Mouse (Mus musculus): ENCODE measurements around the gene Slc12a6. TPM values are rescaled to one million over a fixed set of nuclear protein-coding genes. Genes with fewer than 3 reads are reported as not detected.
A peak's percentile ranks its signal among the peaks of the same experiment; 100 is the strongest.
"Not testable (repeated sequence)": the region's sequence is repeated elsewhere in the genome, so short reads cannot be mapped to it uniquely, and the experiment has no call there.

The Slc12a6 gene
- polyA plus RNA-seq, 1 experiment from 2014 or later, result 16.5 TPM

- Histone ChIP-seq H3K27me3 (replicated peaks; ENCODE audit: control insufficient read depth, insufficient read depth, low read length) (no peaks in the 10 kb centered on the region), H3K4me1 (ENCODE audit: control insufficient read depth, insufficient read depth, low read length) (peaks cover 17% of the 10 kb centered on the region), H3K27ac (replicated peaks; ENCODE audit: low read depth, low read length) (no peak overlapping the region), H3K4me2 (ENCODE audit: low read depth, low read length) (peak overlapping the region; percentile 65), H3K9ac (ENCODE audit: low read depth, low read length) (no peak overlapping the region), H3K4me3 (ENCODE audit: low read depth, low read length) (peak overlapping the region; percentile 81), H3K9me3 (ENCODE audit: control insufficient read depth, low read length) (no peaks in the 10 kb centered on the region), H3K36me3 (ENCODE audit: control insufficient read depth, insufficient read depth, low read length) (0 out of 2 replicates have a peak, but pooled peaks cover 3% of the 10 kb centered on the region)
- ATAC-seq (ENCODE audit: low read depth) (no peak), DNase-seq (ENCODE audit: low spot score) (no peak)
- WGBS, result 73% methylated on average over 8 of the region's 8 CpGs
These were observed 2.1 kb downstream of the Slc12a6 start for GRCm38 (mm10) chr2:112267547-112268269.

GRCm38 (mm10) chr2:112270011-112270410 is 4.4 kb downstream of the Slc12a6 start:
- no peak overlapping the region for H3K4me2 ChIP-seq (ENCODE audit: low read depth, low read length)
- no peaks in the 10 kb centered on the region for H3K36me3 ChIP-seq (ENCODE audit: control insufficient read depth, insufficient read depth, low read length)
- no peak overlapping the region for H3K4me3 ChIP-seq (ENCODE audit: low read depth, low read length)
- H3K27me3 ChIP-seq (replicated peaks; ENCODE audit: control insufficient read depth, insufficient read depth, low read length), result no peaks in the 10 kb centered on the region
- no peak overlapping the region for H3K9ac ChIP-seq (ENCODE audit: low read depth, low read length)
- H3K27ac ChIP-seq (replicated peaks; ENCODE audit: low read depth, low read length), result no peak overlapping the region
- DNase-seq (ENCODE audit: low spot score), result no peak
- ATAC-seq (ENCODE audit: low read depth), result no peak
- peaks cover 13% of the 10 kb centered on the region for H3K4me1 ChIP-seq (ENCODE audit: control insufficient read depth, insufficient read depth, low read length)
- H3K9me3 ChIP-seq (ENCODE audit: control insufficient read depth, low read length), result no peaks in the 10 kb centered on the region
- WGBS, result 98% methylated on average over 2 of the region's 2 CpGs

DNA sequence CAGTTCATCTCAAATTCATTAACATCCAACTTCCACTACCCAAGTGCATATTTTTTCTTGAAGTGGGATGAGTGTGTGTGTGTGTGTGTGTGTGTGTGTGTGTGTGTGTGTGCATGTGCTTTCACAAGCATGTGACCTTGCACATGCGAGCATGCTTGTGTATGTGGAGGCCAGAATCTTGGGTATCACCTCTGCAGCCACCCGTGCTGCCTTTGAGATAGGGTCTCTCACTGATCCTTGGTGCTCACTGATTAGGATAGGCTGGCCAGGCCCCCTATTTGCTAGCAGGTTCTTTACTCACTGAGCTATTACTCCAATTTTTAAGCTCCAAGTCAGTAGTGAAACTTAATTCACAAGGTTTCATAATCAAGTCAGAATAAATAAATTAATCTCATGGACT is 7.3 kb downstream of the Slc12a6 start:
- ATAC-seq (ENCODE audit: low read depth), result no peak
- no peak for DNase-seq (ENCODE audit: low spot score)
- H3K9me3 ChIP-seq (ENCODE audit: control insufficient read depth, low read length), result no peaks in the 10 kb centered on the region
- WGBS, result 98% methylated on average over 2 of the region's 2 CpGs
- no peak overlapping the region for H3K27ac ChIP-seq (replicated peaks; ENCODE audit: low read depth, low read length)
- H3K4me3 ChIP-seq (ENCODE audit: low read depth, low read length), result no peak overlapping the region
- H3K4me2 ChIP-seq (ENCODE audit: low read depth, low read length), result no peak overlapping the region
- H3K4me1 ChIP-seq (ENCODE audit: control insufficient read depth, insufficient read depth, low read length), result peaks cover under 1% of the 10 kb centered on the region; the same call in 1 of the 2 replicates
- no peak overlapping the region for H3K9ac ChIP-seq (ENCODE audit: low read depth, low read length)
- no peaks in the 10 kb centered on the region for H3K27me3 ChIP-seq (replicated peaks; ENCODE audit: control insufficient read depth, insufficient read depth, low read length)
- no peaks in the 10 kb centered on the region for H3K36me3 ChIP-seq (ENCODE audit: control insufficient read depth, insufficient read depth, low read length)

GRCm38 (mm10) chr2:112273474-112273873 is 7.8 kb downstream of the Slc12a6 start:
- DNase-seq (ENCODE audit: low spot score), result no peak
- H3K9me3 ChIP-seq (ENCODE audit: control insufficient read depth, low read length), result no peaks in the 10 kb centered on the region
- WGBS, result 92% methylated on average over 6 of the region's 6 CpGs
- no peaks in the 10 kb centered on the region for H3K27me3 ChIP-seq (replicated peaks; ENCODE audit: control insufficient read depth, insufficient read depth, low read length)
- no peaks in the 10 kb centered on the region for H3K36me3 ChIP-seq (ENCODE audit: control insufficient read depth, insufficient read depth, low read length)
- no peak overlapping the region for H3K9ac ChIP-seq (ENCODE audit: low read depth, low read length)
- H3K4me3 ChIP-seq (ENCODE audit: low read depth, low read length), result no peak overlapping the region
- ATAC-seq (ENCODE audit: low read depth), result no peak
- no peak overlapping the region for H3K27ac ChIP-seq (replicated peaks; ENCODE audit: low read depth, low read length)
- no peaks in the 10 kb centered on the region for H3K4me1 ChIP-seq (ENCODE audit: control insufficient read depth, insufficient read depth, low read length)
- no peak overlapping the region for H3K4me2 ChIP-seq (ENCODE audit: low read depth, low read length)

DNA sequence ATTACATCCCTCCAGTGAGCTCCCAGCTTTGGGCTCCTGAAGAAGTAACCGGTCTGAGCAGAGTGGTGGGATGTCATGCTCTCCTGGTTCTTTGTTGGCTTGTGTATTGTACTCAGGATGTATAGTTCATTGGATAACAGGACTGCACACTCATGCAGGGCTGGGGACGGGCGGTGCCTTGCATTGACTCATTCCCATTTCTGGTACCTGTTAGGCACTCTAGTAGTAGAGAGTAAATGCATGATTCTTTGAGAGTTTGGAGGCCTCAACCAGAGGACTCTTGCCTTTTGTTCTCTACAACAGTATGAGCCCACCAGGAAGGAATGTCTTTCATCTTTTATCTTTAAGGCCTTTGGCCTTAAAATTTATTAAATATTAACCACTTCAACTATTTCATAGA is 11.2 kb downstream of the Slc12a6 start:
- H3K27ac ChIP-seq (replicated peaks; ENCODE audit: low read depth, low read length), result no peak overlapping the region
- no peak for DNase-seq (ENCODE audit: low spot score)
- H3K4me3 ChIP-seq (ENCODE audit: low read depth, low read length), result no peak overlapping the region
- H3K9me3 ChIP-seq (ENCODE audit: control insufficient read depth, low read length), result no peaks in the 10 kb centered on the region
- H3K36me3 ChIP-seq (ENCODE audit: control insufficient read depth, insufficient read depth, low read length), result no peaks in the 10 kb centered on the region
- H3K9ac ChIP-seq (ENCODE audit: low read depth, low read length), result no peak overlapping the region
- H3K27me3 ChIP-seq (replicated peaks; ENCODE audit: control insufficient read depth, insufficient read depth, low read length), result no peaks in the 10 kb centered on the region
- no peaks in the 10 kb centered on the region for H3K4me1 ChIP-seq (ENCODE audit: control insufficient read depth, insufficient read depth, low read length)
- 94% methylated on average over 3 of the region's 3 CpGs for WGBS
- H3K4me2 ChIP-seq (ENCODE audit: low read depth, low read length), result no peak overlapping the region
- ATAC-seq (ENCODE audit: low read depth), result no peak

GRCm38 (mm10) chr2:112282846-112283245 is 17.2 kb downstream of the Slc12a6 start:
- H3K4me2 ChIP-seq (ENCODE audit: low read depth, low read length), result no peak overlapping the region
- no peaks in the 10 kb centered on the region for H3K9me3 ChIP-seq (ENCODE audit: control insufficient read depth, low read length)
- H3K36me3 ChIP-seq (ENCODE audit: control insufficient read depth, insufficient read depth, low read length), result no peaks in the 10 kb centered on the region
- no peaks in the 10 kb centered on the region for H3K27me3 ChIP-seq (replicated peaks; ENCODE audit: control insufficient read depth, insufficient read depth, low read length)
- H3K4me1 ChIP-seq (ENCODE audit: control insufficient read depth, insufficient read depth, low read length), result peaks cover 7% of the 10 kb centered on the region
- no peak overlapping the region for H3K27ac ChIP-seq (replicated peaks; ENCODE audit: low read depth, low read length)
- ATAC-seq (ENCODE audit: low read depth) (no peak), DNase-seq (ENCODE audit: low spot score) (no peak)
- WGBS, result 88% methylated on average over 1 of the region's 1 CpGs
- no peak overlapping the region for H3K9ac ChIP-seq (ENCODE audit: low read depth, low read length)
- H3K4me3 ChIP-seq (ENCODE audit: low read depth, low read length), result no peak overlapping the region

DNA sequence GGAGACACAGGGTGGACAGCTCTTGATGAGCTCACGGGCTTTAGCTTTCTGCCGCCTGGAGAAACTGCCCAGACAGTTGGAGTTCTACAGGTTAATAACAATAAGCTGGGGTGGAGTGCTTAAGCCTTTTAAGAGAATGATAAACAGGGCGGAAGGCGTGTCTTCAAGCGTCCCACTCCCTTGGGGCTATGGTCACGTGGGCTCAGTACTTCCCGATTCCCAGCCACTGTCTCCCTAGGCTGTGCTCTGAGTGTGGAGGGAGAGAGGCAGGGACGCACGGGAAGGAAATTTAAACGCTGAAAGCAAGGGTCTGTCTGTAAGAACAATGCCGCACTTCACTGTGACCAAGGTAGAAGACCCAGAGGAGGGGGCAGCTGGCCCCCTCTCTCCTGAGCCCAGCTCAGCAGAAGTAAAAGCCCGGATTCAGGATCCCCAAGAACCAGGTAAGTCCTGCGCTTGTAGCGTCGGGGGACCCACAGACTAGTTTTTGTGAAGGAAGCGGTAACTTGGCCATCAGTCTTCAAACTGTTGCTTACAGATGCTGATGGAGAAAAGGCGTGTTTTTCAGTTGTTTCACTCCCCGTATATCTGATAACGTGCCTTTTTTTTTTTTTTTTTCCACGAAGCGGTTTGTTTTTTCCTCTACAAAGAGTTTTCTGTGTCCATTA is 18.9 kb downstream of the Slc12a6 start:
- H3K27ac ChIP-seq (replicated peaks; ENCODE audit: low read depth, low read length), result no peak overlapping the region
- peaks cover 7% of the 10 kb centered on the region for H3K4me1 ChIP-seq (ENCODE audit: control insufficient read depth, insufficient read depth, low read length)
- H3K9me3 ChIP-seq (ENCODE audit: control insufficient read depth, low read length), result no peaks in the 10 kb centered on the region

DNA sequence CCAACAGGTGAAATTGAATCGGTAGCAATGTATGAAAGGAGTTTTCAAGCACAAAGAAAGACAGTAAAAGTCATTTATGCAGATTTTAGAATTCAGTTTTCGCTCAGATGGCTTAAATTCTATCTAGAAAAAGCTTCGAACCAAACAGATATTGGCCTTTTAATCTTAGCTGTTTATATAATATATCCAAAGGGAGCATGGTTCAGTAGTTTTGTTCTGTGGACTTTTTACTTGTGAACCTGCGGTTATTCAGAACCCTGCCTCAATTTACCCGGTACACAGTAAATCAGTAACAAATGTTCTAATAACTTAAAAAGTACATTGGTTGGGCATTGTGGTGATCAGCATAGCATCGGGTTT is 19.4 kb downstream of the Slc12a6 start:
- DNase-seq (ENCODE audit: low spot score), result no peak
- ATAC-seq (ENCODE audit: low read depth), result no peak
- peak overlapping the region; percentile 65 for H3K4me2 ChIP-seq (ENCODE audit: low read depth, low read length)
- no peaks in the 10 kb centered on the region for H3K9me3 ChIP-seq (ENCODE audit: control insufficient read depth, low read length)
- no peaks in the 10 kb centered on the region for H3K36me3 ChIP-seq (ENCODE audit: control insufficient read depth, insufficient read depth, low read length)
- peak overlapping the region; percentile 40 for H3K4me3 ChIP-seq (ENCODE audit: low read depth, low read length)
- no peaks in the 10 kb centered on the region for H3K27me3 ChIP-seq (replicated peaks; ENCODE audit: control insufficient read depth, insufficient read depth, low read length)
- H3K4me1 ChIP-seq (ENCODE audit: control insufficient read depth, insufficient read depth, low read length), result peaks cover 7% of the 10 kb centered on the region
- 45% methylated on average over 6 of the region's 6 CpGs for WGBS
- peak overlapping the region; percentile 56; the same call in 1 of the 2 replicates for H3K9ac ChIP-seq (ENCODE audit: low read depth, low read length)
- H3K27ac ChIP-seq (replicated peaks; ENCODE audit: low read depth, low read length), result no peak overlapping the region

More for the DNA sequence above, 18.9 kb downstream of the Slc12a6 start:
- peak overlapping the region; percentile 56 for H3K9ac ChIP-seq (ENCODE audit: low read depth, low read length)
- peak overlapping the region; percentile 65 for H3K4me2 ChIP-seq (ENCODE audit: low read depth, low read length)
- DNase-seq (ENCODE audit: low spot score), result peak; percentile 93
- H3K4me3 ChIP-seq (ENCODE audit: low read depth, low read length), result peak overlapping the region; percentile 40
- under 1% methylated on average over 21 of the region's 21 CpGs for WGBS
- no peaks in the 10 kb centered on the region for H3K36me3 ChIP-seq (ENCODE audit: control insufficient read depth, insufficient read depth, low read length)
- no peaks in the 10 kb centered on the region for H3K27me3 ChIP-seq (replicated peaks; ENCODE audit: control insufficient read depth, insufficient read depth, low read length)
- ATAC-seq (ENCODE audit: low read depth), result peak; percentile 94

GRCm38 (mm10) chr2:112286062-112286461 is 20.4 kb downstream of the Slc12a6 start:
- not testable (repeated sequence) for H3K9me3 ChIP-seq (ENCODE audit: control insufficient read depth, low read length); ATAC-seq (ENCODE audit: low read depth); H3K4me1 ChIP-seq (ENCODE audit: control insufficient read depth, insufficient read depth, low read length); H3K27me3 ChIP-seq (replicated peaks; ENCODE audit: control insufficient read depth, insufficient read depth, low read length); H3K9ac ChIP-seq (ENCODE audit: low read depth, low read length); DNase-seq (ENCODE audit: low spot score); H3K4me3 ChIP-seq (ENCODE audit: low read depth, low read length); H3K36me3 ChIP-seq (ENCODE audit: control insufficient read depth, insufficient read depth, low read length); H3K4me2 ChIP-seq (ENCODE audit: low read depth, low read length); H3K27ac ChIP-seq (replicated peaks; ENCODE audit: low read depth, low read length)
- 93% methylated on average over 1 of the region's 1 CpGs for WGBS

Measured in embryonic facial prominence, embryonic 14.5 days (tissue).